Mouse (Mus musculus): Measurements from ENCODE around the gene Stoml1.
"Not testable (repeated sequence)": the region's sequence is repeated elsewhere in the genome, so short reads cannot be mapped to it uniquely, and the experiment has no call there.

GRCm38 (mm10) chr9:58250730-58251129, 2.2 kb upstream of the Stoml1 start:
- not testable (repeated sequence) for TF ChIP-seq CTCF (conservative IDR thresholded peaks at IDR 0.05 in 1 of 2, IDR thresholded peaks at IDR 0.05 in 1 of 2; ENCODE audit: low read depth in 2 of 2, low read length in 2 of 2); BHLHE40 (IDR thresholded peaks at IDR 0.05; ENCODE audit: low read depth, low read length); ZNF384 (IDR thresholded peaks at IDR 0.05; ENCODE audit: low read depth, low read length); RCOR1 (conservative IDR thresholded peaks at IDR 0.05; ENCODE audit: low read depth, low read length); POLR2AphosphoS2 (IDR thresholded peaks at IDR 0.05; ENCODE audit: low read depth, low read length); CHD2 (IDR thresholded peaks at IDR 0.05; ENCODE audit: low read length); MAX (IDR thresholded peaks at IDR 0.05; ENCODE audit: low read length); NRF1 (IDR thresholded peaks at IDR 0.05; ENCODE audit: low read depth, low read length); CHD1 (IDR thresholded peaks at IDR 0.05; ENCODE audit: low read depth, low read length); POLR2A (IDR thresholded peaks at IDR 0.05; ENCODE audit: low read depth, low read length)
